Mouse (Mus musculus): ENCODE results near the gene Mmrn2. TPM values are rescaled to one million over a fixed set of nuclear protein-coding genes. Genes with fewer than 3 reads are reported as not detected.
A peak's percentile ranks its signal among the peaks of the same experiment; 100 is the strongest.

Gene Mmrn2
- 6.2 and 6.7 TPM in 2 replicates for polyA plus RNA-seq (2016; fragmentation: Nextera tagmentation; extraction: Ambion mirVana)

- no peak for DNase-seq (ENCODE audit: extremely low spot score, low spot score)
- H3K9me3 ChIP-seq = no peaks in the 10 kb centered on the region
- peaks cover 21% of the 10 kb centered on the region for H3K4me1 ChIP-seq
- no peaks in the 10 kb centered on the region for H3K36me3 ChIP-seq (replicated peaks)
- H3K27me3 ChIP-seq (ENCODE audit: poor library complexity, severe bottlenecking) = no peaks in the 10 kb centered on the region
- WGBS = 83% methylated on average over 13 of the region's 13 CpGs
- peak within 1 kb of the TSS; percentile 23 for H3K4me3 ChIP-seq
- peak within 1 kb of the TSS; percentile 40; the same call in 1 of the 2 replicates for H3K27ac ChIP-seq
Measured at GRCm38 (mm10) chr14:34375415-34375904, at the start of gene Mmrn2. TSS of gene Mmrn2 (plus strand) at chr14:34375465.

GRCm38 (mm10) chr14:34326606-34327005 is 48.7 kb upstream of the Mmrn2 start:
- no peak for DNase-seq (ENCODE audit: extremely low spot score, low spot score)
- H3K27me3 ChIP-seq (ENCODE audit: poor library complexity, severe bottlenecking) = no peaks in the 10 kb centered on the region
- no peak overlapping the region for H3K4me3 ChIP-seq
- no peak overlapping the region for H3K27ac ChIP-seq
- H3K4me1 ChIP-seq = no peaks in the 10 kb centered on the region
- no peaks in the 10 kb centered on the region for H3K9me3 ChIP-seq
- H3K36me3 ChIP-seq (replicated peaks) = peaks cover 85% of the 10 kb centered on the region
- 96% methylated on average over 3 of the region's 3 CpGs for WGBS

- no peak for DNase-seq (ENCODE audit: extremely low spot score, low spot score)
- Histone ChIP-seq H3K4me1 (no peaks in the 10 kb centered on the region), H3K9me3 (no peaks in the 10 kb centered on the region), H3K36me3 (replicated peaks) (peaks cover 92% of the 10 kb centered on the region), H3K27ac (no peak overlapping the region), H3K4me3 (no peak overlapping the region), H3K27me3 (ENCODE audit: poor library complexity, severe bottlenecking) (no peaks in the 10 kb centered on the region)
- 91% methylated on average over 1 of the region's 1 CpGs for WGBS
Measured at GRCm38 (mm10) chr14:34327618-34328017, 47.6 kb upstream of the Mmrn2 start.

GRCm38 (mm10) chr14:34330657-34331158 is 44.6 kb upstream of the Mmrn2 start:
- DNase-seq (ENCODE audit: extremely low spot score, low spot score) = no peak
- H3K36me3 ChIP-seq (replicated peaks) = peaks cover 92% of the 10 kb centered on the region
- 92% methylated on average over 9 of the region's 9 CpGs for WGBS
- no peaks in the 10 kb centered on the region for H3K27me3 ChIP-seq (ENCODE audit: poor library complexity, severe bottlenecking)
- no peaks in the 10 kb centered on the region for H3K4me1 ChIP-seq
- H3K27ac ChIP-seq = no peak overlapping the region
- H3K4me3 ChIP-seq = no peak overlapping the region
- no peaks in the 10 kb centered on the region for H3K9me3 ChIP-seq

DNA sequence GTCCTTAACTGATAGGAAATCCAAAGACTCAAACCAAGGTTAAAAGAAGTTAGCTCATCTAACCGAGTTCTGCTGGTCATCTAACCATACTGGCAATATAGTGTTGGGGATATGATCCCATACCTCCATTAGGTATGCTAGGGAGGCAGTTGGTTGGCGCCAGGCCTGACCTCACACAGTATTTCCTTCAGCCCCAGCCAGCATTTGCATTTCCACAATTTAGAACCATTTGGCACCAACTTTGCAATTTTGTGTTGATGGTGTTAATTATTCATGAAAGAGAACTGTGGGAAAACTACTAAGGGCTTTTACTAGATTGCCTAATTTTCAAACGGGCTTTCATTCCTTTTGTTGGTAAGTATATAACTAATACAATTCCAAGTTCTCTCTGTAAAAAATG is 43.4 kb upstream of the Mmrn2 start:
- 94% methylated on average over 3 of the region's 3 CpGs for WGBS
- no peak overlapping the region for H3K27ac ChIP-seq
- no peaks in the 10 kb centered on the region for H3K9me3 ChIP-seq
- H3K27me3 ChIP-seq (ENCODE audit: poor library complexity, severe bottlenecking) = no peaks in the 10 kb centered on the region
- no peak overlapping the region for H3K4me3 ChIP-seq
- H3K36me3 ChIP-seq (replicated peaks) = peaks cover 92% of the 10 kb centered on the region
- no peak for DNase-seq (ENCODE audit: extremely low spot score, low spot score)
- H3K4me1 ChIP-seq = no peaks in the 10 kb centered on the region

- H3K9me3 ChIP-seq = no peaks in the 10 kb centered on the region
- 91% methylated on average over 5 of the region's 5 CpGs for WGBS
- DNase-seq (ENCODE audit: extremely low spot score, low spot score) = no peak
- H3K4me1 ChIP-seq = no peaks in the 10 kb centered on the region
- no peak overlapping the region for H3K27ac ChIP-seq
- H3K36me3 ChIP-seq (replicated peaks) = peaks cover 92% of the 10 kb centered on the region
- no peak overlapping the region for H3K4me3 ChIP-seq
- no peaks in the 10 kb centered on the region for H3K27me3 ChIP-seq (ENCODE audit: poor library complexity, severe bottlenecking)
Measured at GRCm38 (mm10) chr14:34332476-34332875, 42.8 kb upstream of the Mmrn2 start.

DNA sequence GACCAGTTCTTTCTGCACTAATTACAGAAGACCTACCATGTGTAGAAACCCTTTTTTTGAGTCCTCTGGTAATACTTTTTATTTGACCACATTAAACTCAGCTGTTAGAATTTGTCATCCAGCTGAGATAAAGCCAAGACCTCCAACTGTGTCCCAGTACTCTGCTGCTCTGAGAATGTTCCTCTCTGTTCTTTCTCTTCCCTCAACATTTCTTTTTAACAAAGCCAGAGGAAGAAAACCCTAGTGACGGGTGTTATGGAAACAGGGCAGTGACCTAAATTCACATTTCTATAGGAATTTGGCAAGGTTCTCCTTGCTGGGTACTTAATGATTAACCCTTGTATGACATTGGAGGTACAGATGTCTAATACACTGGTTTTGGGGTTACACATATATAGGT is 35.8 kb upstream of the Mmrn2 start:
- 65% methylated on average over 1 of the region's 1 CpGs for WGBS
- no peaks in the 10 kb centered on the region for H3K9me3 ChIP-seq
- no peak overlapping the region for H3K4me3 ChIP-seq
- H3K4me1 ChIP-seq = no peaks in the 10 kb centered on the region
- no peak for DNase-seq (ENCODE audit: extremely low spot score, low spot score)
- H3K36me3 ChIP-seq (replicated peaks) = peaks cover 95% of the 10 kb centered on the region
- no peaks in the 10 kb centered on the region for H3K27me3 ChIP-seq (ENCODE audit: poor library complexity, severe bottlenecking)
- no peak overlapping the region for H3K27ac ChIP-seq

- 0 out of 2 replicates have a peak, but pooled peaks cover 5% of the 10 kb centered on the region for H3K4me1 ChIP-seq
- no peak overlapping the region for H3K4me3 ChIP-seq
- H3K27ac ChIP-seq = no peak overlapping the region
- no peaks in the 10 kb centered on the region for H3K9me3 ChIP-seq
- H3K27me3 ChIP-seq (ENCODE audit: poor library complexity, severe bottlenecking) = no peaks in the 10 kb centered on the region
- peaks cover 74% of the 10 kb centered on the region for H3K36me3 ChIP-seq (replicated peaks)
- WGBS = 91% methylated on average over 4 of the region's 4 CpGs
- DNase-seq (ENCODE audit: extremely low spot score, low spot score) = no peak
Measured at GRCm38 (mm10) chr14:34341993-34342392, 33.3 kb upstream of the Mmrn2 start.

GRCm38 (mm10) chr14:34343078-34343477 is 32.2 kb upstream of the Mmrn2 start:
- DNase-seq (ENCODE audit: extremely low spot score, low spot score) = no peak
- Histone ChIP-seq H3K4me1 (0 out of 2 replicates have a peak, but pooled peaks cover 5% of the 10 kb centered on the region), H3K9me3 (no peaks in the 10 kb centered on the region), H3K27me3 (ENCODE audit: poor library complexity, severe bottlenecking) (no peaks in the 10 kb centered on the region), H3K36me3 (replicated peaks) (peaks cover 63% of the 10 kb centered on the region), H3K27ac (no peak overlapping the region), H3K4me3 (no peak overlapping the region)
- 93% methylated on average over 4 of the region's 4 CpGs for WGBS

GRCm38 (mm10) chr14:34344361-34344760 is 30.9 kb upstream of the Mmrn2 start:
- Histone ChIP-seq H3K4me3 (no peak overlapping the region), H3K4me1 (0 out of 2 replicates have a peak, but pooled peaks cover 5% of the 10 kb centered on the region), H3K9me3 (no peaks in the 10 kb centered on the region), H3K27me3 (ENCODE audit: poor library complexity, severe bottlenecking) (no peaks in the 10 kb centered on the region), H3K36me3 (replicated peaks) (peaks cover 52% of the 10 kb centered on the region), H3K27ac (no peak overlapping the region)
- 90% methylated on average over 5 of the region's 5 CpGs for WGBS
- DNase-seq (ENCODE audit: extremely low spot score, low spot score) = no peak

- DNase-seq (ENCODE audit: extremely low spot score, low spot score) = no peak
- Histone ChIP-seq H3K4me1 (0 out of 2 replicates have a peak, but pooled peaks cover 5% of the 10 kb centered on the region), H3K9me3 (no peaks in the 10 kb centered on the region), H3K27ac (peak overlapping the region; percentile 40; the same call in 1 of the 2 replicates), H3K36me3 (replicated peaks) (peaks cover 38% of the 10 kb centered on the region), H3K4me3 (no peak overlapping the region), H3K27me3 (ENCODE audit: poor library complexity, severe bottlenecking) (no peaks in the 10 kb centered on the region)
- WGBS = 64% methylated on average over 12 of the region's 12 CpGs
Measured at GRCm38 (mm10) chr14:34345771-34346566, 29.3 kb upstream of the Mmrn2 start.

DNA sequence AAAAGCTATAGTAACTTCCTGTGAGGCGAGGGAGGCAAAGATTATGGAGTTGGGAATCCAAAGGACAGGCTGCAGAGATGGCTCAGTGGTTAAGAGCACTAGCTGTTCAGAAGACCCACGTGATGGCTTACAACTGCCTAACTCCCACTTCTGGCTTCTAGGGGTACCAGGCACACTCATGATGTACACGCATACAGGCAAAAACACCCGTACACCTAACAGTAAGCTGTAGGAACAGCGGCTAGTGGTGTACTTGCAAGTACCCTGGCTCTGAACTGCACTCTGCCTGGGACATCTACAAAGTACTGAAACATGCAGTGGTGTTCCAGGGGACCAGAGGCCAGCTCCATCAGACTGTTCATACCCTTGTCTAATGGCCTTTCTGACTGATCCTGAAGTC is 28.2 kb upstream of the Mmrn2 start:
- Histone ChIP-seq H3K4me1 (peaks cover 10% of the 10 kb centered on the region), H3K36me3 (replicated peaks) (peaks cover 27% of the 10 kb centered on the region), H3K4me3 (no peak overlapping the region), H3K27me3 (ENCODE audit: poor library complexity, severe bottlenecking) (no peaks in the 10 kb centered on the region), H3K27ac (no peak overlapping the region), H3K9me3 (no peaks in the 10 kb centered on the region)
- no peak for DNase-seq (ENCODE audit: extremely low spot score, low spot score)
- 93% methylated on average over 5 of the region's 5 CpGs for WGBS

DNA sequence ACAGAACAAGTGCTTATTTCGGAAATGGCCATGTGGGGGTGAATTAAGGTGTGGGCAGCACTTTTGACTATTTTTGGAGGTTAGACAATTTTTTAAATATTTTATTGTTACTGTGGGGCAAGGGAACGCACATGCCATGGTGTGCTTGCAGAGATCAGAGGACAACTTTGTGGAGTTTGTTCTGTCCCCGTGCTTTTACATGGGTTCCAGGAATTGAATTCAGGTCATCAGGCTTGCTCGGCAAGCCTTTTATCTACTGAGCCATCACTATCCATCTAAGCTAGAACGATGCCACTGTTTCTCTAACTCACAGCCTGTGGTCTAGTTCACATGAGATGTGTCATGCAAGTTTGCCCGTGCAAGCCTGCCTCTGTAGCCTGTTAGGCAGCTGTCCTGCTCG is 27.0 kb upstream of the Mmrn2 start:
- H3K4me3 ChIP-seq = no peak overlapping the region
- H3K27me3 ChIP-seq (ENCODE audit: poor library complexity, severe bottlenecking) = no peaks in the 10 kb centered on the region
- H3K4me1 ChIP-seq = peaks cover 12% of the 10 kb centered on the region
- H3K36me3 ChIP-seq (replicated peaks) = peaks cover 14% of the 10 kb centered on the region
- no peaks in the 10 kb centered on the region for H3K9me3 ChIP-seq
- 88% methylated on average over 7 of the region's 7 CpGs for WGBS
- no peak overlapping the region for H3K27ac ChIP-seq
- DNase-seq (ENCODE audit: extremely low spot score, low spot score) = no peak

Measured in forebrain, embryonic 10.5 days (tissue).